Mouse (Mus musculus): ENCODE data around the gene Alkbh8. TPM values are rescaled to one million over a fixed set of nuclear protein-coding genes. Genes with fewer than 3 reads are reported as not detected.
A peak's percentile ranks its signal among the peaks of the same experiment; 100 is the strongest.
"Not testable (repeated sequence)": the region's sequence is repeated elsewhere in the genome, so short reads cannot be mapped to it uniquely, and the experiment has no call there.

Alkbh8 gene
- polyA plus RNA-seq (2012; rRNA removed) (7.6 and 8.3 TPM in 2 replicates), polyA plus RNA-seq (2014; fragmentation: Nextera tagmentation; extraction: Ambion mirVana) (20.8 and 26.8 TPM in 2 replicates)

DNA sequence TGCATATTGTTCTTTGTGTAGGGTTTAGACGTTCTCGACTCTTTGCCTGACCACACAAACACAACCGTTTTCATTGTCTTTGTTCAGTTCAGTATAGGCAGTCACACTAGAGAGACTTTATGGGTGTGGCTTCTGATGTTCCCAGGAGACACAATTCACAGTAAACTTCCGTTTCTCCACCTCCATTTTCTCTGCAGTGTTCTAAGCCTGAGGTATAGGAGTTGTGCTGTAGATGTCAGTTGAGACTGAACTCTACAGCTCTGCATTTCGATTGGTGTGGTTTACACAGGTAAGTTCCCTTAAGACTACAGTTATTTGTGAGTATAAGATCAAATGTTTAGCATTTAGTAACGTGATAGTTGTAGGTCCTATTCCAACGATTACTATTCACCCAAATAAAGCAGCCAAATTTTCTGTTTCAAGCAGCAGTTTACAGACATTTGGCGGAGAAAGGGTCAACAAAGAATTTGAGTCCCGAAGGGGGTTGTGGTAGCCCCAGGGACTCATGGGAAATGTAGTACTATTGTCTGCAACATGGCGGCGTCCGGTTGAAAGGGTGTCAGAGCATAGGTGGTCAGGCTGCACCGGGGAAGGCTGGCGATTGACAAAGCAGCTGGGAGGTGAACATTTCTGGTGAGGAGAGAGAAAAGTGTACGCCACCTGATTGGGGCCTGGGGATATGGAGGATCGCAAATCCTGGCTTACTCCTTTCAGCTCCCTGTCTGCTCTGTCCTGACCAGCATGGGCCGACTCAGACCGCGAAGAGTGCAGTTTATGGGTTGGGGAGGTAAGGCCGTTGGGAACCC is at the start of gene Alkbh8:
Alkbh8 (plus strand) TSS at position 179 of the 806 bp plus-strand sequence.
- peak; percentile 98 for ATAC-seq (ENCODE audit: low FRiP score, low read depth)
- Histone ChIP-seq H3K4me1 (ENCODE audit: control insufficient read depth, insufficient read depth, low read length) (peaks cover 3% of the 10 kb centered on the region; the same call in 1 of the 2 replicates), H3K4me3 (replicated peaks; ENCODE audit: low read length) (peak within 1 kb of the TSS; percentile 60), H3K4me2 (replicated peaks; ENCODE audit: low read depth, low read length, severe bottlenecking) (peak within 1 kb of the TSS; percentile 48), H3K27ac (replicated peaks; ENCODE audit: low read depth, low read length) (peak within 1 kb of the TSS; percentile 61; the same call in 1 of the 2 replicates), H3K36me3 (ENCODE audit: control insufficient read depth, insufficient read depth, low read length) (no peaks in the 10 kb centered on the region; the same call in 1 of the 2 replicates), H3K9me3 (ENCODE audit: control insufficient read depth, low read length) (no peaks in the 10 kb centered on the region), H3K27me3 (ENCODE audit: control insufficient read depth, insufficient read depth, low read length) (no peaks in the 10 kb centered on the region), H3K9ac (ENCODE audit: low read depth, low read length, severe bottlenecking) (peak within 1 kb of the TSS; percentile 75)
- WGBS, result 8% methylated on average over 20 of the region's 20 CpGs
- DNase-seq (ENCODE audit: low spot score), result peak; percentile 96
- TF ChIP-seq POLR2A (IDR thresholded peaks at IDR 0.05; ENCODE audit: borderline replicate concordance, extremely low read depth, insufficient read depth, insufficient read length), result 0 out of 2 replicates have a peak, but pooled peaks have one; percentile 23

DNA sequence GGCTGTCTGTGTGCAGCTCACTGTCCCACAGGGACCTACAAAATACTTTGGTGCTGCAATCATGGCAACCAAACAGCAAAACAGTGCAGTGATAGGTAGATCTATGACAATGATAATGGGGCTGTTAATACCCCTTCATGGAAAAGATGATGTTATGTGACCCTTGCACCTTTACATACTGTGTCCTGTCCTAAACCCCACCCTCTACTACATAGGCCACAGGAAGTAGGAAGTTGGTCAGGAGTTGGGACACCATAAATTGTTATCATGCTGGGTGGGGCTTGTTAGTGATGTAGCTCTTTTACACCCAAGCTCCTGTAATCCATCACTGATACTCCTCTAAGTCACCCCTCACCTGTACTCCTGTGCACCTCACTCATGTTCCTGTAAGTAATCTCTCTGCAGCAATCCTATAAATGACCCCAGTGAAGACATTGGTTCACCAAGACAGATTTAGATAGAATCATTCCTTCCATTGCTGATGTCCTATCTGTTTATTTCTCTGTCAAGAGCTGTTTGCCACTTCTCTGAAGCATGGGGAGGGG is 25.6 kb upstream of the Alkbh8 start:
- no peaks in the 10 kb centered on the region for H3K9me3 ChIP-seq (ENCODE audit: control insufficient read depth, low read length)
- no peak for DNase-seq (ENCODE audit: low spot score)
- no peaks in the 10 kb centered on the region for H3K27me3 ChIP-seq (ENCODE audit: control insufficient read depth, insufficient read depth, low read length)
- no peaks in the 10 kb centered on the region for H3K4me1 ChIP-seq (ENCODE audit: control insufficient read depth, insufficient read depth, low read length)
- no peak overlapping the region for H3K4me2 ChIP-seq (replicated peaks; ENCODE audit: low read depth, low read length, severe bottlenecking)
- H3K9ac ChIP-seq (ENCODE audit: low read depth, low read length, severe bottlenecking), result no peak overlapping the region
- H3K4me3 ChIP-seq (replicated peaks; ENCODE audit: low read length), result no peak overlapping the region
- H3K27ac ChIP-seq (replicated peaks; ENCODE audit: low read depth, low read length), result no peak overlapping the region
- no peaks in the 10 kb centered on the region for H3K36me3 ChIP-seq (ENCODE audit: control insufficient read depth, insufficient read depth, low read length)
- TF ChIP-seq POLR2A (IDR thresholded peaks at IDR 0.05; ENCODE audit: borderline replicate concordance, extremely low read depth, insufficient read depth, insufficient read length), result no peak
- no peak for ATAC-seq (ENCODE audit: low FRiP score, low read depth)

DNA sequence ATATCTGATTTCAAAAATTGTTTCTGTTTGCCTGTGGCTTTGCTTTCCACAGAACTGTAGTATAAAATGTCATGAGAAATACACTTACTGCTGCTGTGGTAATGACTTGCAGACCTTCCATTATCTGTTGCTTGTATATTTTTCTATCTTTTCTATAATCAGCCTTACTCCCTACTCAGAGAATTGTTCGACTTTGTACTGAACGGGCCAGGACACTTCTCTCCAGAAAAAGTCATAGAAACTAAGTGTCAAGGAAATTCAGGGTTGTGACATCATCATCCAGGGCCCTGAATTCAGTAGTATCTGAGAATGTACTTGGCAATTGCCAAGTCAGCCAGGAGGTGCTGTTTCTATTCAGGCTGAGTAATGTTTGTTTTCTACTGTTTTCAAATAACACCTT is 24.9 kb upstream of the Alkbh8 start:
- 86% methylated on average over 2 of the region's 2 CpGs for WGBS
- DNase-seq (ENCODE audit: low spot score), result no peak

DNA sequence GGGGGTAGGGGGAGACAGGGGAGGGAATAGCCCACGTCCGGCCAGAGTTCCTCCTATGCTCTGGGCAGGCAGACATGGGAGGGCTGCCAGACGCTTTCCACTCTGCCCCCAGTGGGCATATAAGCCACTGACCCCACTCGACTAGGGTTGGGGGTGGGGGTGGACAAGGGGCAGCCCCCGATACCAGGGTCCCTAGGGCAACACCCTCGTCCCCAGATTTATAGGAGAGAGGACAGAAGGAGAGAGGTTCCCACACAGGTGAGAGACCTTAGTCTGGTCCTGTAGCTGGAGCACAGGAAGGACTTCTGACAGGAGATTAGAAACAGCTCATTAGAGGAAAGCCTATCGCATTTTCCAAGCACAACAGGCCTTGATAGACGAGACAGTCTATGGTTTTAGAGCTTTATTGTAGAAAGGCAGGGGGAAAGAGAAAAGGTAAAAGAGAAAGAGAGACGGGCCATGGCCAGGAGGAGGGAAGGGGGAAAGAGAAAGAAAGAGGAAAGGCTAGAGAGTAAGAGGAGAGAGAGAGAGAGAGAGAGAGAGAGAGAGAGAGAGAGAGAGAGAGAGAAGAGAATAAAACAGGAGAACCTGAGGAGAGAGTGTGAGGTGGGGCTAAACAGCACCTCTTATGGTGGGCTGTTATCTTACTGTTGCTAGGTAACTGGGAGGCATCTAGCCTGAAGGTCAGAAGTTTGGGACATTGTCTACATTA is 7.4 kb upstream of the Alkbh8 start:
- DNase-seq (ENCODE audit: low spot score), result not testable (repeated sequence)
- 55% methylated on average over 9 of the region's 9 CpGs for WGBS

More for the DNA sequence above, 24.9 kb upstream of the Alkbh8 start:
- H3K36me3 ChIP-seq (ENCODE audit: control insufficient read depth, insufficient read depth, low read length), result no peaks in the 10 kb centered on the region
- H3K27ac ChIP-seq (replicated peaks; ENCODE audit: low read depth, low read length), result no peak overlapping the region
- TF ChIP-seq POLR2A (IDR thresholded peaks at IDR 0.05; ENCODE audit: borderline replicate concordance, extremely low read depth, insufficient read depth, insufficient read length), result no peak
- no peak for ATAC-seq (ENCODE audit: low FRiP score, low read depth)
- H3K4me3 ChIP-seq (replicated peaks; ENCODE audit: low read length), result no peak overlapping the region
- H3K4me1 ChIP-seq (ENCODE audit: control insufficient read depth, insufficient read depth, low read length), result no peaks in the 10 kb centered on the region
- H3K27me3 ChIP-seq (ENCODE audit: control insufficient read depth, insufficient read depth, low read length), result no peaks in the 10 kb centered on the region
- no peak overlapping the region for H3K9ac ChIP-seq (ENCODE audit: low read depth, low read length, severe bottlenecking)
- no peaks in the 10 kb centered on the region for H3K9me3 ChIP-seq (ENCODE audit: control insufficient read depth, low read length)
- H3K4me2 ChIP-seq (replicated peaks; ENCODE audit: low read depth, low read length, severe bottlenecking), result no peak overlapping the region

DNA sequence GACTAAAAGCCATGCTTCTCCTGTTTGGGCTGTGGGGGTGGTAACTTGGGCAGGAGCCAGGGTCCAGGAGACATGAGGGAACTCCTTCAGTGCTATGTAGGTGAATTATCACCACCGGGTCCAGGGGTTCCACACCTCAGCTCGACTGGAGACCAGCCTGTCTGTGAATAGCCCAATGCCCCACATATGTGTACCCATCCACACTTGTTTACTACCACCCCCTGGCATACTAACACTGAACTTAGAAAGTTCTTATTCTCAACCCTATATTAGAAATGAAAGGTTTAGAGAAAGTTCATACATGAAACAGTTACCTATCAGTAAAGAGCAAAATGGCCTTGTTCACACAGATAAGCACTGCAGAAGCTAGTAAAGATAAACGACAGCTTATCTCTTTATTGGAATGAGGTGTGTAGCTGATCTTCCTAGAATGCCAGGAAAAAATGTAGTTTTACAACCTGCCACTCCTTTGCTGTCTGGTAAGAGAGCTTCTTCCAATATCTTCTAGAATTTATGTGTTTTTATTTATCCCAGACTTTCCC is 6.8 kb upstream of the Alkbh8 start:
- no peak for TF ChIP-seq POLR2A (IDR thresholded peaks at IDR 0.05; ENCODE audit: borderline replicate concordance, extremely low read depth, insufficient read depth, insufficient read length)
- no peak overlapping the region for H3K4me3 ChIP-seq (replicated peaks; ENCODE audit: low read length)
- 65% methylated on average over 3 of the region's 3 CpGs for WGBS
- H3K27me3 ChIP-seq (ENCODE audit: control insufficient read depth, insufficient read depth, low read length), result no peaks in the 10 kb centered on the region
- DNase-seq (ENCODE audit: low spot score) (no peak), ATAC-seq (ENCODE audit: low FRiP score, low read depth) (no peak)
- H3K36me3 ChIP-seq (ENCODE audit: control insufficient read depth, insufficient read depth, low read length), result no peaks in the 10 kb centered on the region
- no peak overlapping the region for H3K4me2 ChIP-seq (replicated peaks; ENCODE audit: low read depth, low read length, severe bottlenecking)
- no peak overlapping the region for H3K9ac ChIP-seq (ENCODE audit: low read depth, low read length, severe bottlenecking)
- no peaks in the 10 kb centered on the region for H3K9me3 ChIP-seq (ENCODE audit: control insufficient read depth, low read length)
- no peaks in the 10 kb centered on the region for H3K4me1 ChIP-seq (ENCODE audit: control insufficient read depth, insufficient read depth, low read length)
- H3K27ac ChIP-seq (replicated peaks; ENCODE audit: low read depth, low read length), result no peak overlapping the region

More for the DNA sequence above, 7.4 kb upstream of the Alkbh8 start:
- not testable (repeated sequence) for ATAC-seq (ENCODE audit: low FRiP score, low read depth); H3K27me3 ChIP-seq (ENCODE audit: control insufficient read depth, insufficient read depth, low read length); H3K9ac ChIP-seq (ENCODE audit: low read depth, low read length, severe bottlenecking); H3K4me1 ChIP-seq (ENCODE audit: control insufficient read depth, insufficient read depth, low read length); H3K27ac ChIP-seq (replicated peaks; ENCODE audit: low read depth, low read length); H3K9me3 ChIP-seq (ENCODE audit: control insufficient read depth, low read length); H3K4me2 ChIP-seq (replicated peaks; ENCODE audit: low read depth, low read length, severe bottlenecking); H3K4me3 ChIP-seq (replicated peaks; ENCODE audit: low read length); H3K36me3 ChIP-seq (ENCODE audit: control insufficient read depth, insufficient read depth, low read length)
